In the genomic region with DNA sequence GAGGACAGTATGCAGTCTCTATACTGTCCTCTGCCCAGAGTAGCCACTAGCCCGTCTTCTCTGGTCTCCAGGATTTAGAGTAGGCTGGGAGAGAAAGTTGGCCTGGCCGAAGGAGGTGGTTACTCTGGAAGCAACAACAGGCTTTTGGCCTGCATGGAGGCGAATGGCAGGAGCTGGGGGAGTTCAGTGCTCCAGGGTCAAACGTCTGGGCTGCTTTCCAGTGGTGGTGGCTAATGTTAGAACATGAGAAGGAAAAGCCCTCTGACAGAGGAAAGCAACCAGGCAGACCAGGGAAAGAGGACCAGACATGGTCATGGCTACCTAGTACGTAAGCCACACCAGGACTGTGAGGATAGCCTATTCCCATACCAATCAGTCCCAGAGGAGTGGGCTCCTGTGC, we compare ENCODE assay signal across 10 mouse cellular contexts. TPM values are rescaled to one million over a fixed set of nuclear protein-coding genes. Genes with fewer than 3 reads are reported as not detected.
DNase-seq lines count a peak whose midpoint lies in the region; ATAC-seq and TF ChIP-seq lines count a peak whose summit lies in the region.
"Had no signal": no experiment of that assay in that cellular context is flagged by ENCODE, and none has a peak within 500 bp of the region (broad histone marks: within the 10 kb centered on the region; RNA-seq: fewer than 3 reads in every experiment).

No protein-coding gene starts in this region.

- no peak for ATAC-seq in lung, postnatal 0 days
- ATAC-seq in midbrain, embryonic 11.5 days (ENCODE audit: low FRiP score) = no peak
- no peak for ATAC-seq in forebrain, embryonic 12.5 days (ENCODE audit: low FRiP score)

- TF ChIP-seq CTCF in lung, adult 2 months (IDR thresholded peaks at IDR 0.05; ENCODE audit: insufficient read depth, low read length) = no peak
- TF ChIP-seq CTCF in lung, postnatal 0 days (IDR thresholded peaks at IDR 0.05) = no peak

- peaks cover 21% of the 10 kb centered on the region for H3K4me1 ChIP-seq in lung, adult 2 months (ENCODE audit: control insufficient read depth, insufficient read depth, low read length)
- H3K4me1 ChIP-seq in lung, postnatal 0 days (ENCODE audit: insufficient read depth, low read depth, low read length) = peaks cover 6% of the 10 kb centered on the region
- peaks cover 3% of the 10 kb centered on the region for H3K4me1 ChIP-seq in midbrain, embryonic 11.5 days (ENCODE audit: control insufficient read depth, insufficient read depth, low read length)
- peaks cover 12% of the 10 kb centered on the region for H3K4me1 ChIP-seq in forebrain, embryonic 12.5 days

- no peak overlapping the region for H3K27ac ChIP-seq in lung, postnatal 0 days (ENCODE audit: low read length)
- H3K27ac ChIP-seq in midbrain, embryonic 11.5 days (ENCODE audit: low read depth, low read length) = no peak overlapping the region
- H3K27ac ChIP-seq in forebrain, embryonic 12.5 days = no peak overlapping the region
- H3K27ac ChIP-seq: hindbrain, embryonic 15.5 days; neural tube, embryonic 13.5 days had no signal

- no peak overlapping the region for H3K4me2 ChIP-seq in lung, postnatal 0 days (replicated peaks; ENCODE audit: low read depth, low read length)
- no peak overlapping the region for H3K4me2 ChIP-seq in midbrain, embryonic 11.5 days
- H3K4me2 ChIP-seq in forebrain, embryonic 12.5 days = no peak overlapping the region
- H3K4me2 ChIP-seq: hindbrain, embryonic 15.5 days; neural tube, embryonic 13.5 days had no signal

- TF ChIP-seq EP300 in lung, postnatal 0 days (IDR thresholded peaks at IDR 0.05) = no peak

- peaks cover 7% of the 10 kb centered on the region; the same call in 1 of the 2 replicates for H3K36me3 ChIP-seq in lung, postnatal 0 days (ENCODE audit: insufficient read depth, low read length)
- no peaks in the 10 kb centered on the region for H3K36me3 ChIP-seq in midbrain, embryonic 11.5 days (ENCODE audit: control insufficient read depth, insufficient read depth, low read length)
- peaks cover 83% of the 10 kb centered on the region for H3K36me3 ChIP-seq in forebrain, embryonic 12.5 days (replicated peaks)

- H3K27me3 ChIP-seq in lung, postnatal 0 days (replicated peaks; ENCODE audit: insufficient read depth, low read length) = no peaks in the 10 kb centered on the region
- no peaks in the 10 kb centered on the region for H3K27me3 ChIP-seq in midbrain, embryonic 11.5 days (ENCODE audit: control insufficient read depth, insufficient read depth, low read length)
- H3K27me3 ChIP-seq in forebrain, embryonic 12.5 days = no peaks in the 10 kb centered on the region
- H3K27me3 ChIP-seq: hindbrain, embryonic 15.5 days; neural tube, embryonic 13.5 days had no signal

- no peaks in the 10 kb centered on the region for H3K9me3 ChIP-seq in lung, postnatal 0 days (ENCODE audit: low read length)
- no peaks in the 10 kb centered on the region for H3K9me3 ChIP-seq in midbrain, embryonic 11.5 days (ENCODE audit: control insufficient read depth, low read length)
- H3K9me3 ChIP-seq in forebrain, embryonic 12.5 days = no peaks in the 10 kb centered on the region
- H3K9me3 ChIP-seq: hindbrain, embryonic 15.5 days; neural tube, embryonic 13.5 days had no signal

- no peak overlapping the region for H3K4me3 ChIP-seq in lung, adult 2 months (replicated peaks; ENCODE audit: extremely low read depth, low read depth, low read length)
- H3K4me3 ChIP-seq in lung, postnatal 0 days (ENCODE audit: low read depth, low read length) = no peak overlapping the region
- H3K4me3 ChIP-seq in midbrain, embryonic 11.5 days (ENCODE audit: low read depth, low read length) = no peak overlapping the region
- no peak overlapping the region for H3K4me3 ChIP-seq in forebrain, embryonic 12.5 days (replicated peaks)
- H3K4me3 ChIP-seq: hindbrain, embryonic 15.5 days; neural tube, embryonic 13.5 days had no signal

- WGBS in lung, adult 2 months = 58% methylated on average over 5 of the region's 5 CpGs
- 73% methylated on average over 5 of the region's 5 CpGs for WGBS in lung, postnatal 0 days
- WGBS in midbrain, embryonic 11.5 days = 95% methylated on average over 5 of the region's 5 CpGs
- 87% methylated on average over 5 of the region's 5 CpGs for whole genome bisulfite sequencing in forebrain, embryonic 12.5 days

- peak; percentile 19 for DNase-seq in lung, adult 2 months
- DNase-seq in lung, postnatal 0 days (ENCODE audit: low spot score) = no peak
- peak; percentile 84 for DNase-seq in gastrocnemius, postnatal 25 days
- DNase-seq in kidney, postnatal 14 days = peak; percentile 82
- peak; percentile 81 for DNase-seq in ovary, postnatal 36 days (ENCODE audit: low spot score)
- DNase-seq in thymus, postnatal 25 days = no peak
- no peak for DNase-seq in midbrain, embryonic 11.5 days (ENCODE audit: low spot score, missing footprints)

- H3K9ac ChIP-seq in lung, postnatal 0 days (replicated peaks; ENCODE audit: low read depth) = no peak overlapping the region
- no peak overlapping the region for H3K9ac ChIP-seq in midbrain, embryonic 11.5 days (ENCODE audit: low read length)
- H3K9ac ChIP-seq in forebrain, embryonic 12.5 days = no peak overlapping the region
- H3K9ac ChIP-seq: hindbrain, embryonic 15.5 days; neural tube, embryonic 13.5 days had no signal

- no peak for TF ChIP-seq POLR2A in lung, adult 2 months (IDR thresholded peaks at IDR 0.05; ENCODE audit: borderline replicate concordance, extremely low read depth, low read depth, low read length)

RNA-seq across cellular contexts. Expression of a gene that starts 38.4 kb away (rescaled TPM):
- 79.4 and 80.3 TPM in 2 replicates for polyA plus RNA-seq in lung, adult 2 months (2012; rRNA removed)
- polyA plus RNA-seq in lung, postnatal 0 days (2015; fragmentation: Nextera tagmentation; extraction: Ambion mirVana) = 27.2 and 31.2 TPM in 2 replicates
- 10 to 100 TPM; 17.0 to 19.0 TPM for total RNA-seq in gastrocnemius, postnatal 25 days (2021)
- polyA plus RNA-seq in midbrain, embryonic 11.5 days (2014; fragmentation: Nextera tagmentation; extraction: Ambion mirVana) = 17.0 and 17.5 TPM in 2 replicates
- polyA plus RNA-seq in forebrain, embryonic 12.5 days (2016; fragmentation: Nextera tagmentation; extraction: Ambion mirVana) = 41.7 and 47.7 TPM in 2 replicates

Comparison
In these comparisons a context has a peak if more than half of its experiments do, and no peak if none do; other contexts are left out.
1. DNase-seq: peak in lung, adult 2 months (single experiment), gastrocnemius, postnatal 25 days (single experiment), kidney, postnatal 14 days (single experiment) and ovary, postnatal 36 days (single experiment); none in lung, postnatal 0 days (single experiment), thymus, postnatal 25 days (single experiment) and midbrain, embryonic 11.5 days (single experiment).